Mouse (Mus musculus): Measurements from ENCODE around the gene Zc3hav1. TPM values are rescaled to one million over a fixed set of nuclear protein-coding genes. Genes with fewer than 3 reads are reported as not detected.

Gene Zc3hav1
- polyA plus RNA-seq, 1 experiment from 2014 or later = 5.1 TPM

- WGBS = 95% methylated on average over 9 of the region's 9 CpGs
- H3K27me3 ChIP-seq = no peaks in the 10 kb centered on the region
- ATAC-seq (replicated peaks; ENCODE audit: low FRiP score) = no peak
- no peaks in the 10 kb centered on the region for H3K9me3 ChIP-seq (replicated peaks)
- H3K36me3 ChIP-seq = no peaks in the 10 kb centered on the region
- no peak overlapping the region for H3K4me3 ChIP-seq (replicated peaks)
- no peaks in the 10 kb centered on the region for H3K4me1 ChIP-seq
- H3K9ac ChIP-seq = no peak overlapping the region
- H3K27ac ChIP-seq = no peak overlapping the region
- H3K4me2 ChIP-seq = no peak overlapping the region
These were observed 33.8 kb downstream of the Zc3hav1 start for GRCm38 (mm10) chr6:38320621-38321020.

DNA sequence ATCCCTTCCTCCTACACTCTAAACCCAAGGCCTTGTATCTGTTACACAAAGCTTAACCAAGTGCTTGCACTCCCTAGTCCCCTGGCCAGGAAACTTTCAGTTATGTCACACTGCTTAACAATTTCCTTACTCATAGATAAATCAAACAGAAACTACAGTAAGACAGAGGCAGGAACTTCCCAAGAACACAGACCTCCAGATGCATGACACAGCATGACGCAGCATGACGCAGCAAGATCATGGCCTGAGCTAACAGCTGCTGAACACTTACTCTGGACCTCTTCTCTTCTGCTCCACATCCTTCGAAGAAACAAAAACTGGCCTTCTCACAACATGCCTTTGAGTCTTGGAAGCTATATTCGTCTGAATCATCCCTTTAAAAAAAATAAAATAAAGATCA is 38.4 kb downstream of the Zc3hav1 start:
- Histone ChIP-seq H3K4me1 (no peaks in the 10 kb centered on the region), H3K27ac (no peak overlapping the region), H3K9ac (no peak overlapping the region), H3K4me3 (replicated peaks) (no peak overlapping the region), H3K9me3 (replicated peaks) (no peaks in the 10 kb centered on the region), H3K27me3 (no peaks in the 10 kb centered on the region), H3K4me2 (no peak overlapping the region), H3K36me3 (no peaks in the 10 kb centered on the region)
- ATAC-seq (replicated peaks; ENCODE audit: low FRiP score) = no peak
- WGBS = 93% methylated on average over 4 of the region's 4 CpGs

GRCm38 (mm10) chr6:38309741-38310140 is 44.7 kb downstream of the Zc3hav1 start:
- ATAC-seq (replicated peaks; ENCODE audit: low FRiP score) = no peak
- Histone ChIP-seq H3K27me3 (no peaks in the 10 kb centered on the region), H3K9me3 (replicated peaks) (no peaks in the 10 kb centered on the region), H3K27ac (no peak overlapping the region), H3K9ac (no peak overlapping the region), H3K4me2 (no peak overlapping the region), H3K36me3 (no peaks in the 10 kb centered on the region), H3K4me3 (replicated peaks) (no peak overlapping the region), H3K4me1 (no peaks in the 10 kb centered on the region)

DNA sequence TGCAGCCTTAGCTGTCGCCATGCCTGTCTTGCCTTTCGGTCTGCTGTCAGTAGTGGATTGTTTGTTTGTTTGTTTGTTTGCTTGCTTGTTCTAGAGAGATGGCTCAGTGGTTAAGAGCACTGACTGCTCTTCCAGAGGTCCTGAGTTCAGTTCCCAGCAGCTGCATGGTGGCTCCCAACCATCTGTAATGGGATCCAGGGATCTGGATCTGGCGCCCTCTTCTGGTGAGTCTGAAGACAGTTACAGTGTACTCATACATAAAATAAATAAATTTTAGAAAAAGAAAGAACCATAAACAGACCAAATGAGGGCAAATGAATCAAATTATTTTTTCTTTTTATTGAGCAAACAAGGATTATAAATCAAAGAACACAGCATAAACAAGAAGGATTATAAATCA is 49.4 kb downstream of the Zc3hav1 start:
- Histone ChIP-seq H3K27ac (no peak overlapping the region), H3K27me3 (no peaks in the 10 kb centered on the region), H3K9me3 (replicated peaks) (0 out of 2 replicates have a peak, but pooled peaks cover 4% of the 10 kb centered on the region), H3K36me3 (peaks cover 7% of the 10 kb centered on the region; the same call in 1 of the 2 replicates), H3K9ac (no peak overlapping the region), H3K4me3 (replicated peaks) (no peak overlapping the region), H3K4me2 (no peak overlapping the region), H3K4me1 (no peaks in the 10 kb centered on the region)
- 79% methylated on average over 3 of the region's 3 CpGs for WGBS
- ATAC-seq (replicated peaks; ENCODE audit: low FRiP score) = no peak

DNA sequence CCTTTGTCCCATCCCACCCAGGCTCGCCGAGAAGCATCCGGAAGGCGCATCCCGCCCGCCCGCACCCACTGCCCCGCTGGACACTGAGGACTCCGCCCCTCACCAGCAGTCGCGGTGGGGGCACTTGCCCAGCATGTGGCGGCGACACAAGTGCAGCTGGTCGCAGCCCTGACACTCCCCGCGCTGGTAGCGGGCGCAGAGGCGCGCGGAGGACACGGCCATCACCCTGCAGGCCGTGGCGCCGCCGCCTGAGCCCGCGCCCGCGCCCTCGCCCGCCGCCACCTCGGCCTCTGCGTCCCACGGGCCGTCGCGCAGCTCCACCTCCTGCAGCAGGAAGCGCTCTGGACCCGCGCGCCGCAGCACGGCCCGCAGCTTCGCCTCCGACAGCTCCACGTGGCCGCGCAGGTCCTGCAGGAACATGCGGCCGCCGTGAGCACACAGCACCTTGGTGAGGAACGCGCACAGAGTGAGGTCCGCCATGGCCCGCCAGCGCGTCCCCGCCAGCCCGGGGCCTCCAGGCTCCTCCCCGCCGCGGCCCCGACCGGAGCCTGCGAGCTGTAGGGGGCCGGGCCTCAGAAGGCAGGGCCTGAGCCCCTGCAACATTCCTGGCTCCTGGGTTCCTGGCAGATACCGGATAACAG is 55.5 kb downstream of the Zc3hav1 start, which contains the start of gene Zc3hav1l:
Gene Zc3hav1l, minus strand, starts transcription at position 499 of the 641 bp plus-strand sequence.
- Histone ChIP-seq H3K27ac (peak within 1 kb of the TSS; percentile 98), H3K36me3 (peaks cover 34% of the 10 kb centered on the region), H3K4me2 (peak within 1 kb of the TSS; percentile 67), H3K4me1 (peaks cover 11% of the 10 kb centered on the region), H3K9me3 (replicated peaks) (no peaks in the 10 kb centered on the region), H3K27me3 (no peaks in the 10 kb centered on the region), H3K9ac (peak within 1 kb of the TSS; percentile 93), H3K4me3 (replicated peaks) (peak within 1 kb of the TSS; percentile 86)
- peak; percentile 99 for ATAC-seq (replicated peaks; ENCODE audit: low FRiP score)
- 0% methylated on average over 65 of the region's 70 CpGs for WGBS

- peaks cover 37% of the 10 kb centered on the region for H3K36me3 ChIP-seq
- peak overlapping the region; percentile 93 for H3K9ac ChIP-seq
- ATAC-seq (replicated peaks; ENCODE audit: low FRiP score) = peak; percentile 20
- peak overlapping the region; percentile 86 for H3K4me3 ChIP-seq (replicated peaks)
- no peaks in the 10 kb centered on the region for H3K9me3 ChIP-seq (replicated peaks)
- H3K27ac ChIP-seq = peak overlapping the region; percentile 98
- WGBS = under 1% methylated on average over 10 of the region's 10 CpGs
- H3K4me2 ChIP-seq = peak overlapping the region; percentile 67
- no peaks in the 10 kb centered on the region for H3K27me3 ChIP-seq
- peaks cover 11% of the 10 kb centered on the region for H3K4me1 ChIP-seq
These were observed 56.2 kb downstream of the Zc3hav1 start for GRCm38 (mm10) chr6:38298246-38298635.

DNA sequence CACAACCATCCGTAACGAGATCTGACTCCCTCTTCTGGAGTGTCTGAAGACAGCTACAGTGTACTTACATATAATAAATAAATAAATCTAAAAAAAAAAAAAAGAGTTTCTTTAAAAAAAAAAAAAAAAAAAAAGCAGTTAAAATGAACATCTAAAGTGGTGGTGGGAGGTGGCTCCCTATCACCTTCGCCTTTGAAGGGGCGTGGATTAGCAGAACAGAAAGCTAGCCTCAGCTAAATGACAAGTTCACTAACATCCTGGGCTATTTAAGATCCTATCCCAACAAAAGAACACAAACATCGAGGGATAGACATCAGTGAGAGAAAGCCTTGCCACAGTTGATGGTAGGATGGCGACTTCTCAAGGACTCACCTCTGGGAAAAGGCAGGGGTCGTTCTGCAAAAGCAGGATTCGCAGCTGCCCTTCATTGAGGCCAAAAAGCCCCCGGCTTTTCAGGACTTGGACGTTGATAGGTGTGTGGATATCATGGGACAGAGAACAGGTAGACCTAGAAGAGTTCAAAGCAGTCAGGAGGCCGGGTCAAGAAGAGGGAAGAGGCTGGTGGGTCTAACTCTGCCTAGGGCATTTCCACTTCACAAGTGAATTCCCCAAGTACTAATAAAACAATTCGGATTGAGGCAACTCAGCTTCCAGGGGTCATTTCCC is 56.7 kb downstream of the Zc3hav1 start:
- no peak for ATAC-seq (replicated peaks; ENCODE audit: low FRiP score)
- no peaks in the 10 kb centered on the region for H3K27me3 ChIP-seq
- peak overlapping the region; percentile 86 for H3K4me3 ChIP-seq (replicated peaks)
- H3K27ac ChIP-seq = peak overlapping the region; percentile 98
- peaks cover 42% of the 10 kb centered on the region for H3K36me3 ChIP-seq
- peak overlapping the region; percentile 67 for H3K4me2 ChIP-seq
- peaks cover 11% of the 10 kb centered on the region for H3K4me1 ChIP-seq
- peak overlapping the region; percentile 93 for H3K9ac ChIP-seq
- H3K9me3 ChIP-seq (replicated peaks) = no peaks in the 10 kb centered on the region
- WGBS = 28% methylated on average over 12 of the region's 12 CpGs

DNA sequence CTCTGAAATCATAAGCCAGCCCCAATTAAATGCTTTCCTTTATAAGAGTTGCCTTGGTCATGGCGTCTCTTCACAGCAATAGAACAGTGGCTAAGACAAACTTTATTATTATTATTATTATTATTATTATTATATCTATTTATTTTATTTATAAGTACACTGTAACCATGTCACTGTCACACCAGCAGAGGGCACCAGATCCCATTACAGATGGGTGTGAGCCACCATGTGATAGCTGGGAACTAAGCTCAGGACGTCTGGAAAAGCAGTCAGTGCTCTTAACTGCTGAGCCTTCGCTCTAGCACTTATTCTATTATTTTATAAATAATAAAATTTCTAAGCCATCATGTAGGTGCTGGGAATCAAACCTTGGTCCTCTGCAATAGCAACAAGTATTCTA is 60.7 kb downstream of the Zc3hav1 start:
- Histone ChIP-seq H3K4me1 (peaks cover 6% of the 10 kb centered on the region), H3K9ac (no peak overlapping the region), H3K4me3 (replicated peaks) (no peak overlapping the region), H3K36me3 (peaks cover 82% of the 10 kb centered on the region), H3K27ac (no peak overlapping the region), H3K27me3 (no peaks in the 10 kb centered on the region), H3K9me3 (replicated peaks) (no peaks in the 10 kb centered on the region), H3K4me2 (no peak overlapping the region)
- ATAC-seq (replicated peaks; ENCODE audit: low FRiP score) = no peak
- 80% methylated on average over 3 of the region's 3 CpGs for WGBS

- H3K9me3 ChIP-seq (replicated peaks) = no peaks in the 10 kb centered on the region
These were observed 61.3 kb downstream of the Zc3hav1 start for GRCm38 (mm10) chr6:38292871-38293646.

GRCm38 (mm10) chr6:38284422-38284821 is 70.0 kb downstream of the Zc3hav1 start:
- H3K9me3 ChIP-seq (replicated peaks) = peaks cover 12% of the 10 kb centered on the region
- WGBS = 98% methylated on average over 19 of the region's 19 CpGs
- peaks cover 61% of the 10 kb centered on the region for H3K36me3 ChIP-seq
- ATAC-seq (replicated peaks; ENCODE audit: low FRiP score) = no peak
- no peak overlapping the region for H3K9ac ChIP-seq
- H3K4me3 ChIP-seq (replicated peaks) = no peak overlapping the region
- no peaks in the 10 kb centered on the region for H3K4me1 ChIP-seq
- no peaks in the 10 kb centered on the region for H3K27me3 ChIP-seq
- no peak overlapping the region for H3K4me2 ChIP-seq
- no peak overlapping the region for H3K27ac ChIP-seq

More at GRCm38 (mm10) chr6:38292871-38293646, 61.3 kb downstream of the Zc3hav1 start:
- Histone ChIP-seq H3K9ac (no peak overlapping the region), H3K27ac (no peak overlapping the region), H3K4me2 (no peak overlapping the region), H3K27me3 (no peaks in the 10 kb centered on the region), H3K36me3 (peaks cover 89% of the 10 kb centered on the region), H3K4me3 (replicated peaks) (no peak overlapping the region), H3K4me1 (peaks cover 5% of the 10 kb centered on the region)
- no peak for ATAC-seq (replicated peaks; ENCODE audit: low FRiP score)
- WGBS = 62% methylated on average over 11 of the region's 11 CpGs

DNA sequence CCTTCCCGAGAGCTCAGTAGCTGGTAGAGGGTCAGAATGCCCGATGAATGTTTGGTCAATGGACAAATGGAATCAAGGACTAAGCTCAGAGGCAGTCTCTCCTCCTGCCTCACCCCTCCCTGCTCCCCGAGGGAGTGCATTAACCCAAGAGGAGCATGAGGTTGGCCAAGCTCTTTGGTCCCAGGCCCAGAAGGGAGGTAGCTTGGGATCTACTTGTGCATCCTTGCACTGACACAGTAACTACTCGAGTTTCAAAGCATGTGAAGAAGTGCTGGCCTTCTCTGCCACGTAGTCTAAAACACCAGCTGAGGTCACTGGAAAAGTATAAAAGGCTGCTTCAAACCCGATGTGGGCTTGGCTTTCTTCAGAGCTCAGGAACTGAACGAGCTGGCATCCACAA is 89.9 kb downstream of the Zc3hav1 start:
- Histone ChIP-seq H3K4me1 (no peaks in the 10 kb centered on the region), H3K9me3 (replicated peaks) (no peaks in the 10 kb centered on the region), H3K4me2 (no peak overlapping the region), H3K9ac (no peak overlapping the region), H3K27me3 (no peaks in the 10 kb centered on the region), H3K4me3 (replicated peaks) (no peak overlapping the region), H3K27ac (no peak overlapping the region), H3K36me3 (no peaks in the 10 kb centered on the region)
- ATAC-seq (replicated peaks; ENCODE audit: low FRiP score) = no peak
- WGBS = 67% methylated on average over 7 of the region's 7 CpGs
